Mouse (Mus musculus) adrenal gland, postnatal 10 days (tissue): ENCODE data around the gene Grasp. TPM values are rescaled to one million over a fixed set of nuclear protein-coding genes. Genes with fewer than 3 reads are reported as not detected.

Source experiments
- DNase-seq: peaks from one replicate; pipeline ENCODE4 v3.0.0; 2021; ENCODE audit warnings: mixed read lengths
- long read RNA-seq, 2 experiments: library from polyadenylated mRNA; stranded (forward); transcript quantifications; one replicate each; pipeline ENCODE4 v2.0.0; 2021
- total RNA-seq, 2 experiments: library from RNA; stranded (reverse); gene quantifications; 2 replicates each; pipeline ENCODE4 v1.2.3; 2021

The Grasp gene
- total RNA-seq: 10 to 100 TPM; 16.4 to 24.0 TPM
- long read RNA-seq, experiment 1, transcript Grasp-201 (8 exons, 2,033 nt): major isoform, 84 of 98 reads
- long read RNA-seq, experiment 1, partial matches to known transcripts: 7 of 98 reads
- long read RNA-seq, experiment 1, other reads (novel, unspliced or antisense): 7 of 98 reads
- long read RNA-seq, experiment 2, transcript Grasp-201 (8 exons, 2,033 nt): major isoform, 17 of 21 reads
- long read RNA-seq, experiment 2, partial matches to known transcripts: 0 of 21 reads
- long read RNA-seq, experiment 2, other reads (novel, unspliced or antisense): 4 of 21 reads

GRCm38 (mm10) chr15:101224006-101224906 lies at the start of gene Grasp:
Gene Grasp, plus strand, starts transcription at chr15:101224188.
- peak; percentile 96 for DNase-seq

GRCm38 (mm10) chr15:101174294-101175130 lies 49.5 kb upstream of the Grasp start:
- peak; percentile 40 for DNase-seq

GRCm38 (mm10) chr15:101175131-101175460 lies 48.9 kb upstream of the Grasp start:
- DNase-seq: no peak

- no peak for DNase-seq
These were observed 48.2 kb upstream of the Grasp start for GRCm38 (mm10) chr15:101175613-101176283.

GRCm38 (mm10) chr15:101176284-101176680 lies 47.7 kb upstream of the Grasp start:
- no peak for DNase-seq

- no peak for DNase-seq
These were observed 46.9 kb upstream of the Grasp start for GRCm38 (mm10) chr15:101176795-101177691.

GRCm38 (mm10) chr15:101180363-101181105 lies 43.5 kb upstream of the Grasp start:
- DNase-seq: no peak

- DNase-seq: no peak
These were observed 42.9 kb upstream of the Grasp start for GRCm38 (mm10) chr15:101181106-101181466.

- DNase-seq: peak; percentile 26
These were observed 42.5 kb upstream of the Grasp start for GRCm38 (mm10) chr15:101181500-101181899.

- no peak for DNase-seq
These were observed 41.3 kb upstream of the Grasp start for GRCm38 (mm10) chr15:101182676-101183075.

- no peak for DNase-seq
These were observed 39.7 kb upstream of the Grasp start for GRCm38 (mm10) chr15:101184300-101184699.

GRCm38 (mm10) chr15:101185549-101185948 lies 38.4 kb upstream of the Grasp start:
- no peak for DNase-seq

- DNase-seq: no peak
These were observed 36.1 kb upstream of the Grasp start for GRCm38 (mm10) chr15:101187907-101188306.

GRCm38 (mm10) chr15:101189981-101190761 lies 33.8 kb upstream of the Grasp start:
- no peak for DNase-seq

- DNase-seq: no peak
These were observed 33.2 kb upstream of the Grasp start for GRCm38 (mm10) chr15:101190762-101191150.

- peak; percentile 76 for DNase-seq
These were observed 32.3 kb upstream of the Grasp start for GRCm38 (mm10) chr15:101191459-101192259.

GRCm38 (mm10) chr15:101192260-101192640 lies 31.7 kb upstream of the Grasp start:
- DNase-seq: no peak

- DNase-seq: no peak
These were observed 31.3 kb upstream of the Grasp start for GRCm38 (mm10) chr15:101192651-101193050.

GRCm38 (mm10) chr15:101193971-101194370 lies 30.0 kb upstream of the Grasp start:
- DNase-seq: no peak
